Mouse (Mus musculus): ENCODE results near the gene Slc2a3.

DNA sequence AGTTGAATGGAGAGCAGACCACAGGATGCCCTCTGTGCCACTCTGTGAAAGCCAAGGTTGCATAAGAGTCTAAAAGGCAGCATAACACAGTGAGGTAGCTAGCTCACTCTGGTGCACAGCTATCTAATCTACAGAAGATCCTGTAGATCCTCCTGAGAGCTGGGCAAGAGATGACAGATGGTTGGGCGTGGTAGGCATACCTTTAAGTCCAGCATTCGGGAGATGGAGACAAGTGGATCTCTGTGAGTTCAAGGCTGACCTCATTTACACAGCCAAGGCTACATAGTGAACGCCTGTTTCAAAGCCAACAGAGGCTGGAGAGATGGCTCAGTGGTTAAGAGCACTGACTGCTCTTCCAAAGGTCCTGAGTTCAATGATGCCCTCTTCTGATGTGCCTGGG lies 106.0 kb downstream of the Slc2a3 start:
- TF ChIP-seq CTCF (IDR thresholded peaks at IDR 0.05) (no peak), POLR2A (IDR thresholded peaks at IDR 0.05; ENCODE audit: insufficient read depth, low read depth, low read length) (no peak)
